Mouse (Mus musculus): ENCODE measurements around the gene Stmn3.

DNA sequence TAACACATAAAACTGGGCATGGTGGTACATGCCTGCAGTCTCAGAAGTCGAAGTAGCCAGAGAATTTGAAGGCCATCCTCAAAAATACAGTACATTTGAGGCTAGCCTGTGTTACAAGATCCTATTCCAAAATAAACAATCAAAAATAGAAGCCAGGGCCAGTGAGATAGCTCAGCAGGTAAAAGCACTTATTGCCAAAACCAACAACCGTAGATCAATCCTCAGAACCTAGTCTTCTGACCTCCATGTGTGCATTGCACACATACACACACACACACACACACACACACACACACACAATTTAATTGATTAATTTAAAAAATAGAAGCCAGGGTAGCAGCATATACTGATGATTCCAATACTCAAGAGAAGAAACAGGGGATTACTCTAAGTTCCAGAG is 47.5 kb downstream of the Stmn3 start:
- TF ChIP-seq CTCF (conservative IDR thresholded peaks at IDR 0.05; ENCODE audit: insufficient read depth, insufficient read length, low read depth, low read length) (no peak), POLR2A (IDR thresholded peaks at IDR 0.05; ENCODE audit: low read depth, low read length) (no peak)

Data from kidney, adult 2 months (tissue).